Mouse (Mus musculus) liver, embryonic 14.5 days (tissue): ENCODE data around the gene Aip. TPM values are rescaled to one million over a fixed set of nuclear protein-coding genes. Genes with fewer than 3 reads are reported as not detected.

Experiments used
- ATAC-seq: fragments of 200-750 bp; cut with Nextera tagmentation; 2 replicates; pipeline ENCODE4 v1.8.0; 2017; ENCODE audit warnings: moderate number of reproducible peaks, mild to moderate bottlenecking, moderate library complexity; ENCODE audit not compliant: insufficient read depth
- DNase-seq, 3 experiments: peaks; one replicate each; pipeline ENCODE4 v3.0.0-alpha.2; 2012 to 2013; ENCODE audit warnings: low read depth in 3 of 3, low spot score in 3 of 3
- H3K27ac ChIP-seq: fragments of 300-500 bp; sonication (generic); 2 replicates; pipeline ENCODE4 v1.5.1; 2014; ENCODE audit warnings: moderate library complexity, mild to moderate bottlenecking, control low read depth, inconsistent platforms
- H3K27me3 ChIP-seq: fragments of 300-500 bp; sonication (generic); 2 replicates; pipeline ENCODE4 v1.6.1; 2014; ENCODE audit warnings: mild to moderate bottlenecking, low read length, moderate library complexity; ENCODE audit not compliant: control insufficient read depth, insufficient read depth
- H3K36me3 ChIP-seq: fragments of 300-500 bp; sonication (generic); replicated peaks from 2 replicates; pipeline ENCODE4 v1.6.1; 2014; ENCODE audit warnings: low read depth; ENCODE audit not compliant: control insufficient read depth, insufficient read depth
- H3K4me1 ChIP-seq, 2 experiments: fragments of 200-500 bp in 1 of 2; fragments of 300-500 bp in 1 of 2; sonication (generic) in 1 of 2; replicated peaks; 2 replicates each; pipeline ENCODE4 v1.6.1; 2012 to 2014; ENCODE audit warnings: antibody characterized with exemption in 1 of 2, inconsistent platforms in 1 of 2, low read length in 1 of 2; ENCODE audit not compliant: control insufficient read depth in 2 of 2, insufficient read depth in 2 of 2
- H3K4me2 ChIP-seq: fragments of 300-500 bp; sonication (generic); 2 replicates; pipeline ENCODE4 v1.6.1; 2014; ENCODE audit warnings: low read depth, mild to moderate bottlenecking, control low read depth, moderate library complexity
- H3K4me3 ChIP-seq, 2 experiments: fragments of 200-500 bp in 1 of 2; fragments of 300-500 bp in 1 of 2; sonication (generic) in 1 of 2; 2 replicates each; pipeline ENCODE4 v1.5.1; 2012 to 2014; ENCODE audit warnings: low read depth in 2 of 2, low read length in 2 of 2, mild to moderate bottlenecking in 2 of 2, control low read depth in 1 of 2, inconsistent platforms in 1 of 2, moderate library complexity in 1 of 2; ENCODE audit not compliant: insufficient read depth in 1 of 2
- H3K9ac ChIP-seq: fragments of 300-500 bp; sonication (generic); replicated peaks from 2 replicates; pipeline ENCODE4 v1.6.1; 2014; ENCODE audit warnings: mild to moderate bottlenecking, control low read depth, moderate library complexity
- H3K9me3 ChIP-seq: fragments of 300-500 bp; sonication (generic); 2 replicates; pipeline ENCODE4 v1.6.1; 2016; ENCODE audit warnings: low read length, mixed read lengths; ENCODE audit not compliant: control insufficient read depth
- CTCF ChIP-seq: IDR thresholded peaks from 2 replicates; pipeline ENCODE4 v1.5.1; 2016; ENCODE audit warnings: antibody characterized with exemption, low read depth, control low read depth
- EP300 ChIP-seq: IDR thresholded peaks from 2 replicates; pipeline ENCODE4 v1.6.1; 2016; ENCODE audit warnings: antibody characterized with exemption, low read depth
- WGBS: fragments of 180-500 bp; shearing (Covaris S2); extraction: QIAGEN DNeasy Blood & Tissue Kit; methylation state at CpG from one replicate; pipeline ENCODE4 v1.1.7; 2014; ENCODE audit not compliant: insufficient replicate concordance; 5-methylcytosine and 5-hydroxymethylcytosine counted together
- polyA plus RNA-seq, 2 experiments: library from polyadenylated mRNA; depleted of rRNA in 1 of 2; stranded (reverse) in 1 of 2; unstranded in 1 of 2; fragments of >200 nt; fragmentation: Nextera tagmentation in 1 of 2; extraction: Ambion mirVana in 1 of 2; gene quantifications; 2 replicates each; pipeline versions ENCODE4 v1.2.1 to v1.2.3; 2012 to 2014

The Aip gene
- polyA plus RNA-seq, 2 experiments = 29.4 to 33.2 TPM

- Histone ChIP-seq H3K36me3 (peaks cover 14% of the 10 kb centered on the region), H3K4me1 (no peaks in the 10 kb centered on the region; a peak in 2 of 4 replicates), H3K4me2 (peak overlapping the region; percentile 8), H3K9ac (no peak overlapping the region; the same call in 1 of the 2 replicates), H3K27ac (no peak overlapping the region), H3K9me3 (no peaks in the 10 kb centered on the region), H3K4me3 (peak overlapping the region in 1 of 2 experiments; percentile 4; a peak in 1 of 4 replicates), H3K27me3 (no peaks in the 10 kb centered on the region)
- no peak for TF ChIP-seq CTCF
- no peak for TF ChIP-seq EP300
- DNase-seq (no peak), ATAC-seq (no peak)
- WGBS = 49% methylated on average over 6 of the region's 6 CpGs
Measured at GRCm38 (mm10) chr19:4155223-4156072, 29.8 kb upstream of the Aip start.

- peak overlapping the region; percentile 23 to 31; a peak in 3 of 4 replicates for H3K4me3 ChIP-seq
- 17% methylated on average over 13 of the region's 13 CpGs for WGBS
- no peak for DNase-seq
Measured at GRCm38 (mm10) chr19:4154437-4155222, 29.0 kb upstream of the Aip start.

GRCm38 (mm10) chr19:4153232-4153654, 27.6 kb upstream of the Aip start, which contains the start of gene Ptprcap:
TSS of gene Ptprcap (plus strand) at chr19:4153604.
- H3K27me3 ChIP-seq = no peaks in the 10 kb centered on the region
- no peak for DNase-seq
- H3K4me3 ChIP-seq = no peak within 1 kb of the TSS
- no peak within 1 kb of the TSS; the same call in 1 of the 2 replicates for H3K4me2 ChIP-seq
- H3K9ac ChIP-seq = no peak within 1 kb of the TSS; the same call in 1 of the 2 replicates
- no peak for ATAC-seq
- WGBS = 73% methylated on average over 11 of the region's 11 CpGs
- H3K9me3 ChIP-seq = no peaks in the 10 kb centered on the region
- no peak within 1 kb of the TSS for H3K27ac ChIP-seq
- TF ChIP-seq CTCF (0 out of 2 replicates have a peak, but pooled peaks have one; percentile 1), EP300 (no peak)
- H3K4me1 ChIP-seq = peaks cover 0 to 5% of the 10 kb centered on the region in 2 experiments
- peaks cover 9% of the 10 kb centered on the region for H3K36me3 ChIP-seq

More at GRCm38 (mm10) chr19:4154437-4155222, 29.0 kb upstream of the Aip start:
- Histone ChIP-seq H3K36me3 (peaks cover 14% of the 10 kb centered on the region), H3K9ac (peak overlapping the region; percentile 27), H3K9me3 (no peaks in the 10 kb centered on the region), H3K4me2 (peak overlapping the region; percentile 22), H3K27ac (no peak overlapping the region), H3K4me1 (peaks cover 0 to under 1% of the 10 kb centered on the region in 2 experiments; a peak in 2 of 4 replicates), H3K27me3 (no peaks in the 10 kb centered on the region)
- ATAC-seq = peak; percentile 34; the same call in 1 of the 2 replicates
- TF ChIP-seq EP300 = no peak
- TF ChIP-seq CTCF = no peak

GRCm38 (mm10) chr19:4152445-4153231, 27.0 kb upstream of the Aip start:
- DNase-seq (no peak), ATAC-seq (no peak)
- WGBS = 84% methylated on average over 8 of the region's 8 CpGs
- peaks cover 4 to 11% of the 10 kb centered on the region in 2 experiments for H3K4me1 ChIP-seq
- H3K36me3 ChIP-seq = 0 out of 2 replicates have a peak, but pooled peaks cover 3% of the 10 kb centered on the region
- H3K4me2 ChIP-seq = no peak overlapping the region
- H3K4me3 ChIP-seq = no peak overlapping the region
- no peaks in the 10 kb centered on the region for H3K9me3 ChIP-seq
- H3K9ac ChIP-seq = no peak overlapping the region
- no peaks in the 10 kb centered on the region for H3K27me3 ChIP-seq
- H3K27ac ChIP-seq = no peak overlapping the region
- TF ChIP-seq CTCF (no peak), EP300 (no peak)
